Mouse (Mus musculus) intestine, embryonic 16.5 days (tissue): Measurements from ENCODE around the gene March10. TPM values are rescaled to one million over a fixed set of nuclear protein-coding genes. Genes with fewer than 3 reads are reported as not detected.

Source experiments
- ATAC-seq: fragments of 200-750 bp; cut with Nextera tagmentation; 2 replicates; pipeline ENCODE4 v1.8.0; 2017; ENCODE audit warnings: moderate TSS enrichment, moderate library complexity
- H3K27ac ChIP-seq: fragments of 300-500 bp; sonication (generic); 2 replicates; pipeline ENCODE4 v1.5.1; 2014; ENCODE audit warnings: mild to moderate bottlenecking, low read length
- H3K27me3 ChIP-seq: fragments of 300-500 bp; sonication (generic); replicated peaks from 2 replicates; pipeline ENCODE4 v1.6.1; 2014; ENCODE audit warnings: low read length, control low read depth, mixed read lengths; ENCODE audit not compliant: control insufficient read depth, insufficient read depth
- H3K36me3 ChIP-seq: fragments of 300-500 bp; sonication (generic); 2 replicates; pipeline ENCODE4 v1.6.1; 2014; ENCODE audit warnings: low read length, control low read depth; ENCODE audit not compliant: control insufficient read depth, insufficient read depth
- H3K4me1 ChIP-seq: fragments of 300-500 bp; sonication (generic); 2 replicates; pipeline ENCODE4 v1.6.1; 2014; ENCODE audit warnings: low read length, control low read depth, mixed read lengths; ENCODE audit not compliant: control insufficient read depth, insufficient read depth
- H3K4me2 ChIP-seq: fragments of 300-500 bp; sonication (generic); 2 replicates; pipeline ENCODE4 v1.6.1; 2014; ENCODE audit warnings: low read depth, low read length, control low read depth
- H3K4me3 ChIP-seq: fragments of 300-500 bp; sonication (generic); 2 replicates; pipeline ENCODE4 v1.5.1; 2014; ENCODE audit warnings: mild to moderate bottlenecking, low read length
- H3K9ac ChIP-seq: fragments of 300-500 bp; sonication (generic); 2 replicates; pipeline ENCODE4 v1.6.1; 2014; ENCODE audit warnings: low read depth, low read length
- H3K9me3 ChIP-seq: fragments of 300-500 bp; sonication (generic); 2 replicates; pipeline ENCODE4 v1.6.1; 2016; ENCODE audit warnings: low read length, control low read depth; ENCODE audit not compliant: control insufficient read depth
- WGBS: fragments of 180-500 bp; shearing (Covaris S2); extraction: QIAGEN DNeasy Blood & Tissue Kit; methylation state at CpG from one replicate; pipeline ENCODE4 v1.1.7; 2014; 5-methylcytosine and 5-hydroxymethylcytosine counted together
- polyA plus RNA-seq: library from polyadenylated mRNA; unstranded; fragments of >200 nt; fragmentation: Nextera tagmentation; extraction: Ambion mirVana; gene quantifications from 2 replicates; pipeline ENCODE4 v1.2.1, GENCODE M21; 2015

The March10 gene
- polyA plus RNA-seq, 1 experiment from 2014 or later, result 0.13 TPM

GRCm38 (mm10) chr11:105317769-105318168, 138.8 kb downstream of the March10 start:
- 90% methylated on average over 6 of the region's 6 CpGs for WGBS
- no peaks in the 10 kb centered on the region for H3K36me3 ChIP-seq
- peaks cover 8% of the 10 kb centered on the region for H3K4me1 ChIP-seq
- H3K27me3 ChIP-seq, result no peaks in the 10 kb centered on the region
- no peak overlapping the region for H3K9ac ChIP-seq
- no peak overlapping the region for H3K27ac ChIP-seq
- H3K4me2 ChIP-seq, result no peak overlapping the region
- H3K9me3 ChIP-seq, result no peaks in the 10 kb centered on the region
- no peak overlapping the region for H3K4me3 ChIP-seq
- ATAC-seq, result no peak

- H3K27ac ChIP-seq, result no peak overlapping the region
- no peaks in the 10 kb centered on the region for H3K36me3 ChIP-seq
- no peak overlapping the region for H3K4me3 ChIP-seq
- no peak overlapping the region for H3K9ac ChIP-seq
- peaks cover 20% of the 10 kb centered on the region for H3K4me1 ChIP-seq
- H3K27me3 ChIP-seq, result no peaks in the 10 kb centered on the region
- ATAC-seq, result no peak
- H3K4me2 ChIP-seq, result no peak overlapping the region
- H3K9me3 ChIP-seq, result no peaks in the 10 kb centered on the region
- 93% methylated on average over 4 of the region's 4 CpGs for WGBS
Measured at GRCm38 (mm10) chr11:105316121-105316520, 140.4 kb downstream of the March10 start.

- Histone ChIP-seq H3K9ac (no peak overlapping the region), H3K27ac (no peak overlapping the region), H3K4me2 (no peak overlapping the region), H3K4me1 (peaks cover 20% of the 10 kb centered on the region), H3K9me3 (no peaks in the 10 kb centered on the region), H3K4me3 (no peak overlapping the region), H3K27me3 (no peaks in the 10 kb centered on the region), H3K36me3 (no peaks in the 10 kb centered on the region)
- 86% methylated on average over 8 of the region's 8 CpGs for whole genome bisulfite sequencing
- no peak for ATAC-seq
Measured at GRCm38 (mm10) chr11:105315296-105315695, 141.2 kb downstream of the March10 start.

GRCm38 (mm10) chr11:105313633-105314014, 142.9 kb downstream of the March10 start:
- Histone ChIP-seq H3K4me2 (no peak overlapping the region), H3K4me3 (no peak overlapping the region), H3K36me3 (no peaks in the 10 kb centered on the region), H3K9ac (no peak overlapping the region), H3K4me1 (peaks cover 20% of the 10 kb centered on the region), H3K27ac (peak overlapping the region; percentile 21; the same call in 1 of the 2 replicates), H3K9me3 (no peaks in the 10 kb centered on the region), H3K27me3 (no peaks in the 10 kb centered on the region)
- ATAC-seq, result no peak
- WGBS, result 47% methylated on average over 8 of the region's 8 CpGs

GRCm38 (mm10) chr11:105312972-105313632, 143.4 kb downstream of the March10 start:
- 0 out of 2 replicates have a peak, but pooled peaks have one; percentile 28 for ATAC-seq
- Histone ChIP-seq H3K36me3 (no peaks in the 10 kb centered on the region), H3K4me1 (peaks cover 20% of the 10 kb centered on the region), H3K27ac (peak overlapping the region; percentile 21; the same call in 1 of the 2 replicates), H3K27me3 (no peaks in the 10 kb centered on the region), H3K4me3 (no peak overlapping the region), H3K4me2 (no peak overlapping the region), H3K9me3 (no peaks in the 10 kb centered on the region), H3K9ac (no peak overlapping the region)
- 39% methylated on average over 10 of the region's 10 CpGs for WGBS

GRCm38 (mm10) chr11:105312311-105312942, 144.1 kb downstream of the March10 start:
- WGBS, result 49% methylated on average over 12 of the region's 12 CpGs
- Histone ChIP-seq H3K4me1 (peaks cover 20% of the 10 kb centered on the region), H3K4me3 (no peak overlapping the region), H3K9ac (no peak overlapping the region), H3K27ac (no peak overlapping the region), H3K36me3 (no peaks in the 10 kb centered on the region), H3K27me3 (no peaks in the 10 kb centered on the region), H3K9me3 (no peaks in the 10 kb centered on the region), H3K4me2 (no peak overlapping the region)
- ATAC-seq, result no peak; the same call in 1 of the 2 replicates

GRCm38 (mm10) chr11:105311291-105311975, 145.1 kb downstream of the March10 start:
- no peaks in the 10 kb centered on the region for H3K36me3 ChIP-seq
- no peak for ATAC-seq
- H3K27me3 ChIP-seq, result no peaks in the 10 kb centered on the region
- no peak overlapping the region for H3K4me2 ChIP-seq
- H3K4me1 ChIP-seq, result peaks cover 20% of the 10 kb centered on the region
- H3K9ac ChIP-seq, result no peak overlapping the region
- H3K4me3 ChIP-seq, result no peak overlapping the region
- 74% methylated on average over 24 of the region's 24 CpGs for WGBS
- H3K9me3 ChIP-seq, result no peaks in the 10 kb centered on the region
- H3K27ac ChIP-seq, result no peak overlapping the region

Other genes with a start within 250 kb of the March10 start
- gene Mrc2, start 164.1 kb downstream of the March10 start, polyA plus RNA-seq, result 6.8 and 6.9 TPM in 2 replicates
- gene Tanc2, start 133.3 kb upstream of the March10 start, polyA plus RNA-seq, result 4.7 and 4.9 TPM in 2 replicates